Mouse (Mus musculus): ENCODE results near the gene Rgr.

- TF ChIP-seq CTCF (IDR thresholded peaks at IDR 0.05; ENCODE audit: insufficient read depth, low read length) (no peak), POLR2A (IDR thresholded peaks at IDR 0.05; ENCODE audit: borderline replicate concordance, extremely low read depth, low read depth, low read length) (no peak)
These were observed 21.4 kb downstream of the Rgr start for GRCm38 (mm10) chr14:37027248-37027933.

Data from lung, adult 2 months (tissue).